Mouse (Mus musculus) neural tube, embryonic 14.5 days (tissue): ENCODE results near the gene Il10. TPM values are rescaled to one million over a fixed set of nuclear protein-coding genes. Genes with fewer than 3 reads are reported as not detected.

ENCODE experiments used
- ATAC-seq: fragments of 200-750 bp; cut with Nextera tagmentation; 2 replicates; pipeline ENCODE4 v1.8.0; 2017; ENCODE audit warnings: low read depth, mild to moderate bottlenecking, moderate TSS enrichment, moderate library complexity
- H3K27ac ChIP-seq: fragments of 300-500 bp; sonication (generic); 2 replicates; pipeline ENCODE4 v1.5.1; 2014; ENCODE audit warnings: low read depth, mild to moderate bottlenecking, control low read depth, low read length, moderate library complexity, mixed read lengths
- H3K27me3 ChIP-seq: fragments of 300-500 bp; sonication (generic); 2 replicates; pipeline ENCODE4 v1.6.1; 2014; ENCODE audit warnings: low read length; ENCODE audit not compliant: control insufficient read depth, insufficient read depth
- H3K36me3 ChIP-seq: fragments of 300-500 bp; sonication (generic); 2 replicates; pipeline ENCODE4 v1.6.1; 2014; ENCODE audit warnings: low read length, mixed read lengths; ENCODE audit not compliant: control insufficient read depth, insufficient read depth
- H3K4me1 ChIP-seq: fragments of 300-500 bp; sonication (generic); 2 replicates; pipeline ENCODE4 v1.6.1; 2014; ENCODE audit warnings: low read length; ENCODE audit not compliant: control insufficient read depth, insufficient read depth
- H3K4me2 ChIP-seq: fragments of 300-500 bp; sonication (generic); 2 replicates; pipeline ENCODE4 v1.6.1; 2014; ENCODE audit warnings: mild to moderate bottlenecking, low read depth, low read length, control low read depth
- H3K4me3 ChIP-seq: fragments of 300-500 bp; sonication (generic); 2 replicates; pipeline ENCODE4 v1.5.1; 2014; ENCODE audit warnings: low read depth, low read length, control low read depth, mixed read lengths
- H3K9ac ChIP-seq: fragments of 300-500 bp; sonication (generic); replicated peaks from 2 replicates; pipeline ENCODE4 v1.6.1; 2014; ENCODE audit warnings: low read depth, mild to moderate bottlenecking, control low read depth, low read length, mixed read lengths
- H3K9me3 ChIP-seq: fragments of 300-500 bp; sonication (generic); 2 replicates; pipeline ENCODE4 v1.6.1; 2016; ENCODE audit warnings: low read length; ENCODE audit not compliant: control insufficient read depth
- WGBS: fragments of 180-500 bp; shearing (Covaris S2); extraction: QIAGEN DNeasy Blood & Tissue Kit; methylation state at CpG from one replicate; pipeline ENCODE4 v1.1.7; 2014; 5-methylcytosine and 5-hydroxymethylcytosine counted together
- polyA plus RNA-seq: library from polyadenylated mRNA; unstranded; fragments of >200 nt; fragmentation: Nextera tagmentation; extraction: Ambion mirVana; gene quantifications from 2 replicates; pipeline ENCODE4 v1.2.1, GENCODE M21; 2014

The Il10 gene
- polyA plus RNA-seq, 1 experiment from 2014 or later = not detected

DNA sequence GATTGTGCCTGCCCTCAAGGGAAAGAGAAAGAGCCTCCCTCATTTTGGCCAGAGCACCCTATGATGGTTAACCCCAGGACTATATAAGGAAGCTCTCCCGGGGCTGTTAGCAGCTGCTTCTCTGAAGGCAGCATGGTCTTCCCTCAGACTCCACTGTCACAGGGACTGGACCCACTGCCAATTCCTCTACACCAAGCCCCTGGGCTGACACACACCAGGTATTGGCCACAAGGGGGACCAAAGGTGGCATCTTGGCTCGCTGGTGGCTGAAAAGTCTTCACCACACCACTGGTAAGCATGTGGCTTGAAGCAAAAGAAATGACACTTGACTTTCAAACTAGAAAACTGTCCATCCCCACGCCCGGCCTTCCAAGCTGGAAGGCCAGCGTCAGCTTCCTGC, 31.0 kb downstream of the Il10 start:
- Histone ChIP-seq H3K9me3 (no peaks in the 10 kb centered on the region), H3K4me1 (no peaks in the 10 kb centered on the region), H3K36me3 (peaks cover 7% of the 10 kb centered on the region), H3K4me3 (no peak overlapping the region), H3K27ac (no peak overlapping the region), H3K4me2 (no peak overlapping the region), H3K9ac (no peak overlapping the region), H3K27me3 (no peaks in the 10 kb centered on the region)
- WGBS = 89% methylated on average over 5 of the region's 5 CpGs
- no peak for ATAC-seq

DNA sequence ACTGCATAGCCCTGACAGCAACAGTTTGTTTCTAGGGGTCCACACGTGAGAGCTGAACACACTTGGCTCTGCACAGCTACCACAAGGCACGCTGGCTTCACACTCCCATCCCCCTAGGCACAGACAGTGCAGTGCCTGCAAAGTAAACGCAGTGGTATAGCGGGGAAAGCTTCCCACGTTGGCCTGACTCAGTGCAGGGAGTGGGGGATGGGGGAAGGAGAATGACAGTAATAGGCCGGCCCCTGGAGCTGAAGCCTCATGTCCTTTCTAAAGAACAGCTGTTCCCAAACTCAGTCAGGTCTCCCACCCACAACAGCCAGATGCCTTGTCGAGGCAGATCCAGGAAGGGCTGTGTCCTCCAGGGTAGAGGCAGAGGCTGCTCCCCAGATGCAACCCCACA, 31.4 kb downstream of the Il10 start:
- Histone ChIP-seq H3K9me3 (no peaks in the 10 kb centered on the region), H3K27me3 (no peaks in the 10 kb centered on the region), H3K4me1 (no peaks in the 10 kb centered on the region), H3K27ac (no peak overlapping the region), H3K36me3 (peaks cover 12% of the 10 kb centered on the region), H3K9ac (no peak overlapping the region), H3K4me3 (no peak overlapping the region), H3K4me2 (no peak overlapping the region)
- no peak for ATAC-seq
- 33% methylated on average over 7 of the region's 7 CpGs for WGBS

DNA sequence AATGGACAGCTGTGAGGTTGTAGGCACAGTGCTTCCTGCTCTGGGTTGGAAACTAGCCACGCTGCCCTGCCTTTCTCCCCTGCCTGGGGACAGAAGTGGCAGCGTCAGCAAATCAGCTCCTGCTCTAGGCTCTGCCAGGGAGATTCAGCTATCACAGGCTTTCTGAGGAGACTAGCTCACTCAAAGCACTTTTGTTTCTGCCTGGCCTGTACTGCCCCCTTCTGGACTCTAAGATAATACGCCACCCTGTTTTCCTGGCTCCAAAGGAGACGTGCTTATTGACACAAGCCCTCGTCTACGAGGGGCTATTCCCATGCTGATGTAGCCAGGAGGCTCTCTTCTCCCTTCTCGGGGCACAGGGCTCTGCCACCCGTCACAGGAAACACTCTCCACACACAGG, 33.6 kb downstream of the Il10 start:
- WGBS = 2% methylated on average over 8 of the region's 8 CpGs
- peaks cover 26% of the 10 kb centered on the region for H3K36me3 ChIP-seq

DNA sequence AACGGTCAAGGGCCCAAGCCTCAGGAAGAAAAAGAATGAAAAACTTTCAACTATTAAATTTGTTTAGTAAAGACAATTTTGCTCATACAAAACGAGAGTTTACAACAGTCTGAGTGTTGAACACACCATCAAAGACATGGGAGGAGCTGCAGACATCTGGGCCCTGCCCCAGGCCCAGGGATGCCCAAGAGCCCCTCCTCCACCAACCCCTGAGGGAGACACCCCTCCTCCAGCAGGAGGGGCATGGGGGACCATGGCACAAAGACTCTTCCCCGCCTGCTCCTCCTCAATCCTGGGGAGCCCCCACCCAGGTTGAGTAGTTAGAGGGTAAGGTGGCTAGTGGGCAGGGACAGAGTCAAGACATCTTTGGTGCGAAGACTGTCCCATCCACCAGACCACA, 34.0 kb downstream of the Il10 start:
- H3K36me3 ChIP-seq = peaks cover 26% of the 10 kb centered on the region
- no peaks in the 10 kb centered on the region for H3K27me3 ChIP-seq
- H3K27ac ChIP-seq = no peak overlapping the region
- 59% methylated on average over 4 of the region's 4 CpGs for WGBS
- 0 out of 2 replicates have a peak, but pooled peaks have one; percentile 15 for ATAC-seq
- no peaks in the 10 kb centered on the region for H3K9me3 ChIP-seq
- H3K4me2 ChIP-seq = no peak overlapping the region
- no peaks in the 10 kb centered on the region for H3K4me1 ChIP-seq
- H3K9ac ChIP-seq = no peak overlapping the region
- H3K4me3 ChIP-seq = no peak overlapping the region

More for the DNA sequence above, 33.6 kb downstream of the Il10 start:
- no peak overlapping the region for H3K9ac ChIP-seq
- no peaks in the 10 kb centered on the region for H3K9me3 ChIP-seq
- no peaks in the 10 kb centered on the region for H3K27me3 ChIP-seq
- no peaks in the 10 kb centered on the region for H3K4me1 ChIP-seq
- peak; percentile 88 for ATAC-seq
- H3K27ac ChIP-seq = no peak overlapping the region
- no peak overlapping the region for H3K4me2 ChIP-seq
- no peak overlapping the region for H3K4me3 ChIP-seq

DNA sequence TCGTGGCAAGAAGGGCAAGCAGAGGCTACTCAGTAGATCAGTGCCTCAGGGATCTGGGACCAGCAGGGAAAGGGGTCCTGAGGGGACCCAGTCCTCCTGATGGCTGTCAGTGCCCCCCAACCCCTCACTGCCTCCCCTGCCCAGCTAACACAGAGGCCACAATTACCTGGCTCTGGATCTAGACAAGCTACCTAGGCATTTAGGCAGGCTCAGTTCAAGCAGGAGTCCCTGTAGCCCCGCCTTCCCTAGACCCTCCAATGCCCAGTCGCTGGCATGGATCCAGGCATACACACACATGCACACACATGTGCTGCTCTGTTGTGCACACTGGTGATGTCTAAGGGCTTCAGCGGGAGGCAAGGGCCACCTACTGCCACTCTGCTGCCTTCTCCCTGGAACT, 34.6 kb downstream of the Il10 start:
- no peaks in the 10 kb centered on the region for H3K27me3 ChIP-seq
- H3K4me2 ChIP-seq = no peak overlapping the region
- ATAC-seq = no peak
- H3K4me1 ChIP-seq = no peaks in the 10 kb centered on the region
- peaks cover 26% of the 10 kb centered on the region for H3K36me3 ChIP-seq
- H3K4me3 ChIP-seq = no peak overlapping the region
- H3K9ac ChIP-seq = no peak overlapping the region
- no peak overlapping the region for H3K27ac ChIP-seq
- 91% methylated on average over 4 of the region's 4 CpGs for WGBS
- no peaks in the 10 kb centered on the region for H3K9me3 ChIP-seq

DNA sequence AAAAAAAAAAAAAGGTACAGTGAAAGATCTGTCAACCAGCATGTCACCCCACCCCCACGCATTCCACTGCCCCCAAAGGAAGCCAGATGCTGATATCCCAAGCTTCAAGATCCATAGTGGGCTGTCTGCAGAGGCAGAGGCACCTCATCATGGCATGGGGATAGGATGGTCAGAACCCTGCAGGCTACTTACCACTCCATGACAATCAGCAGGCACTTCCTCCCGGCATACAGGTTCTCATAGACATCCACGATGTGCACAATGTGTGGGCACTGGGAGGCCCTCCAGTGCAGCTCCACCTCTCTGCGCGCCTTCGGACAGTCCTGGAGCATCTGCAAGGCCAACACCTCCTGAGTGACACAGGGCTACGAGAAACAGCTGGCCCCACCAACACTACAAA, 38.8 kb downstream of the Il10 start:
- Histone ChIP-seq H3K4me3 (no peak overlapping the region), H3K4me1 (0 out of 2 replicates have a peak, but pooled peaks cover 3% of the 10 kb centered on the region), H3K9ac (no peak overlapping the region), H3K4me2 (no peak overlapping the region), H3K9me3 (no peaks in the 10 kb centered on the region), H3K27me3 (no peaks in the 10 kb centered on the region), H3K36me3 (peaks cover 26% of the 10 kb centered on the region), H3K27ac (no peak overlapping the region)
- ATAC-seq = no peak
- WGBS = 92% methylated on average over 7 of the region's 7 CpGs

DNA sequence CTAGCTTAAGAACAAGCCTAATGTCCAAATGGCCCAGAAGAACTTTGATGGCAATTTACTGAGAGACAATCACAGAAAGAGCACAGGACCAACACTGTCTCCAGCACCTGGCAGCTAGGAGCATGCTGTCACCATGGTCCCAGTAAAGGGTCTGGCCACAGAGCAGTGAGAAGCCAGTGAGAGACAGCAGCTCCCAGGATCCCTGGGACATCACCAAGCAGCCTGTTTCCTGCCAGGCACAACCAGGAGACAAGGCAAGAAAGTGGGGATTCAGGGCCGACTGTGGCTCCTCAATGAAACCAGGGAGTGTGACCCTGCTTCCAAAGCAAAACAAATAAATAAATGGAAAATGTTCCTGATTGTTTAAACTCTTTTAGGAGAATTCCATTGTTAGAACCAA, 39.8 kb downstream of the Il10 start:
- Histone ChIP-seq H3K36me3 (peaks cover 23% of the 10 kb centered on the region), H3K27ac (no peak overlapping the region), H3K9ac (no peak overlapping the region), H3K4me2 (no peak overlapping the region), H3K27me3 (no peaks in the 10 kb centered on the region), H3K4me1 (peaks cover 7% of the 10 kb centered on the region; the same call in 1 of the 2 replicates), H3K9me3 (no peaks in the 10 kb centered on the region), H3K4me3 (no peak overlapping the region)
- 59% methylated on average over 1 of the region's 1 CpGs for WGBS
- no peak for ATAC-seq

DNA sequence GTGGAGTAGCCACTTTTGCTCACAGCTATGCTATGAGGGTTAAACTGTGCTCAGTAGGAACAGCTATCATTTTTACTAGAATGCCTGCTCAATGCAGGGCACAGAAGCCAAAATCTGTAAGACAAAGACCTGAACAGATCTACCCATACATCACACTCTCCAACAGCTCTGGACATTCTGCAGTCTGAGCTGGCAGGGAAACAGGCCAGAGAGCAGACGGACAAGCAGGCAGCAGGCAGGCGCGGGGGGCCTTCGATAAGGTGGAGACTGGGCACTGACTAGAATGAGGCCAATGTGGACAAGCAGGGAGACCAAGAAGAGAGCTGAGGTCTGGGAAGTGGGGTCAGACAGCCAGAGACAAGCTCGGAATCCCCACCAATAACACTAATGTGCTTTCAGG, 40.2 kb downstream of the Il10 start:
- H3K36me3 ChIP-seq = peaks cover 21% of the 10 kb centered on the region
- H3K4me2 ChIP-seq = no peak overlapping the region
- H3K27ac ChIP-seq = no peak overlapping the region
- H3K4me3 ChIP-seq = no peak overlapping the region
- H3K4me1 ChIP-seq = peaks cover 8% of the 10 kb centered on the region; the same call in 1 of the 2 replicates
- no peaks in the 10 kb centered on the region for H3K9me3 ChIP-seq
- H3K9ac ChIP-seq = no peak overlapping the region
- no peaks in the 10 kb centered on the region for H3K27me3 ChIP-seq
- ATAC-seq = peak; percentile 13; the same call in 1 of the 2 replicates
- WGBS = 87% methylated on average over 5 of the region's 5 CpGs

DNA sequence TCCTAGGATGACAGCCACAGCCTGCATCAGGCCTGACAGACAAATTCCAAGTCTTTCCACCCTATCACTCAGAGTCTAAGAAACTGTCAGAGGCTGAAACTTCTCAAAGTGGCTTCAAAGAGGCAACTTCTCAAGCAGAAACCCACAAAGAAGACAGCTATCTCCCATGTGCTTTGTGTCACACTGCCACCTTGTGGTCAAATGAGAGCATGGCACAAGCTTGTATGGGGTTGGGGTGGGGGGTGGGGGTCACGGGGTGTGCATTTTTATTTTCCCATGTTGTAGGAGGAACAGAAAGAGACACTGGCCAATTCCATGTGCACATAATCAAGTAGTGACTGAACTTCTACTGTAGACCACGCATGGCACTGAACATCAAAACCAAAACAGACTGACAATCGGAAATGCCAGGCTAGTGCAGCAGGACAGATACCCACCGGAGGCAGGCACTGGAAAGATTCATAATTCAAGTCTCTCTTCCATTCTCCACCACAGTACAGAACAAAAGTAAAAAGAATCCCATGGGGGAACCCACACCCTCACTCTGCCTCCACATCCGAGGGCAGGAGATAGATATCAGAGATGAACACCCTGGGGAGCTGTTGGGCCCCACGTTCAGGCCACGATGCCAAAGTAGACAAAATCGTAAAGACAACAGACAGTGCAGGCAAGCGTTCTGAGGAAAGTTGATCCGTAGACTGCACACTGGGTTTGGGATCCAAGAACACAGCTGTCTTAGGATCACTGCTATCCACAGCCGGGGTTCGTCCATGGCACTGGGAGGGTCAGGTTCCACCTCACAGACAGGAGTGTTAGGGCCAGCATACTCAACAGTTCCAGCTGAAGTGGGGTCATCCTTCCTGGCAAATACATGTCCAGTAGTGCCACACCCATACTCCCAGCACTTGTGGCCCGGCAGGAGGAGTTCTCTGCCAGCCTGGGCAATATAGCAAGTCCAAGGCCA, 40.9 kb downstream of the Il10 start:
- Histone ChIP-seq H3K36me3 (peaks cover 18% of the 10 kb centered on the region), H3K27me3 (no peaks in the 10 kb centered on the region), H3K4me3 (no peak overlapping the region), H3K4me2 (no peak overlapping the region), H3K9ac (no peak overlapping the region), H3K9me3 (no peaks in the 10 kb centered on the region), H3K27ac (no peak overlapping the region), H3K4me1 (peaks cover 8% of the 10 kb centered on the region; the same call in 1 of the 2 replicates)
- peak; percentile 57; the same call in 1 of the 2 replicates for ATAC-seq
- 62% methylated on average over 13 of the region's 13 CpGs for WGBS
